Mouse (Mus musculus): Measurements from ENCODE around the gene Atrnl1. TPM values are rescaled to one million over a fixed set of nuclear protein-coding genes. Genes with fewer than 3 reads are reported as not detected.

Atrnl1 gene
- polyA plus RNA-seq, 1 experiment from 2014 or later: 3.9 TPM

GRCm38 (mm10) chr19:57943308-57943707, 332.5 kb downstream of the Atrnl1 start:
- 0 out of 2 replicates have a peak, but pooled peaks have one; percentile 53 for ATAC-seq (ENCODE audit: low FRiP score, low TSS enrichment)

GRCm38 (mm10) chr19:57944680-57945079, 333.8 kb downstream of the Atrnl1 start:
- TF ChIP-seq EP300 (optimal IDR thresholded peaks at IDR 0.05) (no peak), CTCF (IDR thresholded peaks at IDR 0.05; ENCODE audit: low read depth) (no peak)
- H3K27me3 ChIP-seq (ENCODE audit: control insufficient read depth, insufficient read depth, low read length): no peaks in the 10 kb centered on the region
- no peaks in the 10 kb centered on the region for H3K36me3 ChIP-seq (ENCODE audit: control insufficient read depth, insufficient read depth, low read length)
- H3K9ac ChIP-seq (ENCODE audit: low read length): no peak overlapping the region
- H3K4me1 ChIP-seq (replicated peaks; ENCODE audit: control insufficient read depth, insufficient read depth): no peaks in the 10 kb centered on the region
- DNase-seq (ENCODE audit: low spot score) (peak; percentile 68), ATAC-seq (ENCODE audit: low FRiP score, low TSS enrichment) (peak; percentile 95)
- no peak overlapping the region for H3K4me3 ChIP-seq (ENCODE audit: low read depth, low read length)
- 65% methylated on average over 6 of the region's 6 CpGs for WGBS
- H3K27ac ChIP-seq (replicated peaks): peak overlapping the region; percentile 3; the same call in 1 of the 2 replicates
- H3K9me3 ChIP-seq (ENCODE audit: control insufficient read depth, low read length): no peaks in the 10 kb centered on the region
- H3K4me2 ChIP-seq (replicated peaks; ENCODE audit: low read depth): no peak overlapping the region

More at GRCm38 (mm10) chr19:57943308-57943707, 332.5 kb downstream of the Atrnl1 start:
- no peak overlapping the region for H3K4me2 ChIP-seq (replicated peaks; ENCODE audit: low read depth)
- TF ChIP-seq CTCF (IDR thresholded peaks at IDR 0.05; ENCODE audit: low read depth) (no peak), EP300 (optimal IDR thresholded peaks at IDR 0.05) (no peak)
- 54% methylated on average over 2 of the region's 2 CpGs for WGBS
- H3K27ac ChIP-seq (replicated peaks): no peak overlapping the region
- no peaks in the 10 kb centered on the region for H3K36me3 ChIP-seq (ENCODE audit: control insufficient read depth, insufficient read depth, low read length)
- DNase-seq (ENCODE audit: low spot score): no peak
- no peaks in the 10 kb centered on the region for H3K9me3 ChIP-seq (ENCODE audit: control insufficient read depth, low read length)
- H3K9ac ChIP-seq (ENCODE audit: low read length): no peak overlapping the region
- H3K4me1 ChIP-seq (replicated peaks; ENCODE audit: control insufficient read depth, insufficient read depth): no peaks in the 10 kb centered on the region
- no peaks in the 10 kb centered on the region for H3K27me3 ChIP-seq (ENCODE audit: control insufficient read depth, insufficient read depth, low read length)
- H3K4me3 ChIP-seq (ENCODE audit: low read depth, low read length): no peak overlapping the region

- H3K9me3 ChIP-seq (ENCODE audit: control insufficient read depth, low read length): no peaks in the 10 kb centered on the region
- no peak overlapping the region for H3K27ac ChIP-seq (replicated peaks)
- DNase-seq (ENCODE audit: low spot score) (no peak), ATAC-seq (ENCODE audit: low FRiP score, low TSS enrichment) (0 out of 2 replicates have a peak, but pooled peaks have one; percentile 11)
- TF ChIP-seq CTCF (IDR thresholded peaks at IDR 0.05; ENCODE audit: low read depth) (no peak), EP300 (optimal IDR thresholded peaks at IDR 0.05) (no peak)
- 84% methylated on average over 4 of the region's 4 CpGs for WGBS
- no peak overlapping the region for H3K9ac ChIP-seq (ENCODE audit: low read length)
- no peaks in the 10 kb centered on the region for H3K36me3 ChIP-seq (ENCODE audit: control insufficient read depth, insufficient read depth, low read length)
- no peak overlapping the region for H3K4me3 ChIP-seq (ENCODE audit: low read depth, low read length)
- no peaks in the 10 kb centered on the region for H3K27me3 ChIP-seq (ENCODE audit: control insufficient read depth, insufficient read depth, low read length)
- H3K4me2 ChIP-seq (replicated peaks; ENCODE audit: low read depth): no peak overlapping the region
- no peaks in the 10 kb centered on the region for H3K4me1 ChIP-seq (replicated peaks; ENCODE audit: control insufficient read depth, insufficient read depth)
These were observed 334.9 kb downstream of the Atrnl1 start for GRCm38 (mm10) chr19:57945626-57946250.

- Histone ChIP-seq H3K27me3 (ENCODE audit: control insufficient read depth, insufficient read depth, low read length) (no peaks in the 10 kb centered on the region), H3K36me3 (ENCODE audit: control insufficient read depth, insufficient read depth, low read length) (no peaks in the 10 kb centered on the region), H3K4me3 (ENCODE audit: low read depth, low read length) (no peak overlapping the region), H3K4me1 (replicated peaks; ENCODE audit: control insufficient read depth, insufficient read depth) (no peaks in the 10 kb centered on the region), H3K9ac (ENCODE audit: low read length) (no peak overlapping the region), H3K4me2 (replicated peaks; ENCODE audit: low read depth) (no peak overlapping the region), H3K27ac (replicated peaks) (no peak overlapping the region), H3K9me3 (ENCODE audit: control insufficient read depth, low read length) (no peaks in the 10 kb centered on the region)
- ATAC-seq (ENCODE audit: low FRiP score, low TSS enrichment) (no peak), DNase-seq (ENCODE audit: low spot score) (no peak)
- 92% methylated on average over 2 of the region's 2 CpGs for WGBS
- TF ChIP-seq EP300 (optimal IDR thresholded peaks at IDR 0.05) (no peak), CTCF (IDR thresholded peaks at IDR 0.05; ENCODE audit: low read depth) (no peak)
These were observed 337.7 kb downstream of the Atrnl1 start for GRCm38 (mm10) chr19:57948489-57948888.

- WGBS: 88% methylated on average over 13 of the region's 13 CpGs
These were observed 338.6 kb downstream of the Atrnl1 start for GRCm38 (mm10) chr19:57949260-57949917.

GRCm38 (mm10) chr19:57954131-57954530, 343.3 kb downstream of the Atrnl1 start:
- no peak overlapping the region for H3K9ac ChIP-seq (ENCODE audit: low read length)
- no peaks in the 10 kb centered on the region for H3K36me3 ChIP-seq (ENCODE audit: control insufficient read depth, insufficient read depth, low read length)
- H3K4me3 ChIP-seq (ENCODE audit: low read depth, low read length): no peak overlapping the region
- H3K4me1 ChIP-seq (replicated peaks; ENCODE audit: control insufficient read depth, insufficient read depth): no peaks in the 10 kb centered on the region
- DNase-seq (ENCODE audit: low spot score) (no peak), ATAC-seq (ENCODE audit: low FRiP score, low TSS enrichment) (no peak)
- WGBS: 95% methylated on average over 3 of the region's 3 CpGs
- H3K27me3 ChIP-seq (ENCODE audit: control insufficient read depth, insufficient read depth, low read length): no peaks in the 10 kb centered on the region
- TF ChIP-seq CTCF (IDR thresholded peaks at IDR 0.05; ENCODE audit: low read depth) (no peak), EP300 (optimal IDR thresholded peaks at IDR 0.05) (no peak)
- H3K4me2 ChIP-seq (replicated peaks; ENCODE audit: low read depth): no peak overlapping the region
- no peaks in the 10 kb centered on the region for H3K9me3 ChIP-seq (ENCODE audit: control insufficient read depth, low read length)
- no peak overlapping the region for H3K27ac ChIP-seq (replicated peaks)

More at GRCm38 (mm10) chr19:57949260-57949917, 338.6 kb downstream of the Atrnl1 start:
- no peak overlapping the region for H3K4me3 ChIP-seq (ENCODE audit: low read depth, low read length)
- no peaks in the 10 kb centered on the region for H3K27me3 ChIP-seq (ENCODE audit: control insufficient read depth, insufficient read depth, low read length)
- DNase-seq (ENCODE audit: low spot score): no peak
- H3K36me3 ChIP-seq (ENCODE audit: control insufficient read depth, insufficient read depth, low read length): no peaks in the 10 kb centered on the region
- no peak overlapping the region for H3K4me2 ChIP-seq (replicated peaks; ENCODE audit: low read depth)
- no peak overlapping the region for H3K27ac ChIP-seq (replicated peaks)
- no peaks in the 10 kb centered on the region for H3K4me1 ChIP-seq (replicated peaks; ENCODE audit: control insufficient read depth, insufficient read depth)
- no peak overlapping the region for H3K9ac ChIP-seq (ENCODE audit: low read length)
- no peak for ATAC-seq (ENCODE audit: low FRiP score, low TSS enrichment)
- TF ChIP-seq EP300 (optimal IDR thresholded peaks at IDR 0.05) (no peak), CTCF (IDR thresholded peaks at IDR 0.05; ENCODE audit: low read depth) (no peak)
- H3K9me3 ChIP-seq (ENCODE audit: control insufficient read depth, low read length): no peaks in the 10 kb centered on the region

All from stomach, postnatal 0 days (tissue).